Mouse (Mus musculus) embryo, embryonic 11.5 days (tissue): ENCODE data around the gene Htr5b.

Experiments used
- DNase-seq: peaks from one replicate; pipeline ENCODE4 v3.0.0-alpha.2; 2012; ENCODE audit warnings: low read depth, low spot score

The Htr5b gene

DNA sequence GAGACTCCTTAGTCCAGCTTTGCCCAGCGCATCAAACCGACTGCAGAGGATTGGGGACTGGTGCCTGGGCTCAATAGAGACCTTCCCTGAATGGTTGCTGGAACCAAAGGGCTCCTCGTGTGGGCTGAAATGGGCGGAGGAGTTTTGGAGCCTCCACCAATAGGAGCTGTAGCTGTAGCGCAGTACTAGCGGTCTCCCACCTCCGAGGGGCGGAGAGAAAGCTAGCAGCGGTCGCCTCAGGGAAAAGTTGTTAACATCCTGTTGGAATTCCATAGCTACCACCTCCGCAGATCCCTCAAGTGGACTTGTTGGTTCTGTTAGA is at the start of gene Htr5b:
Gene Htr5b (minus strand): TSS at position 67 of the 322 bp plus-strand sequence.
- peak; percentile 40 for DNase-seq

- DNase-seq, result no peak
Measured at GRCm38 (mm10) chr1:121577491-121577890, 49.2 kb upstream of the Htr5b start.

DNA sequence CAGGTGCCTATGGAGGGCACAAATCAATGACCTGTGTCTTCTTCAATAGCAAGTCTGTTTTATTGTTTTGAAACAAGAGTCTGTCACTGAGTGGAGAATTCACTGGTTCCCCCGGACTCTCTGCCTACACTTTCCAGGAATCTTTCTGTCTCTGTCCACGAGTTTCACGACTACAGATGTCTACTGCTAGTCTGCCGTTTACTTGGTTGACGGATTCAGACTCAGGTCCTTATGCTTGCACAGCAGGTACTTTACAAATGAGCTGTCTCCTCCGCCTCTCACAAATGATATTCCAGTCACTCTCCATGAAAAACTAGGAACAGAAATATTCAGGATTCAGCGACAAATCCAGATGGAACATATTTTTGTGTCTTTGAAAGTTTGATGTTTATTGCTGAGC is 42.3 kb upstream of the Htr5b start:
- no peak for DNase-seq

GRCm38 (mm10) chr1:121567521-121568489 is 39.5 kb upstream of the Htr5b start, which contains the start of gene Ddx18:
Gene Ddx18 (minus strand): TSS chr1:121567989.
- DNase-seq, result peak; percentile 91

- no peak for DNase-seq
Measured at GRCm38 (mm10) chr1:121557861-121558260, 29.6 kb upstream of the Htr5b start.

GRCm38 (mm10) chr1:121551457-121551835 is 23.2 kb upstream of the Htr5b start:
- no peak for DNase-seq

GRCm38 (mm10) chr1:121550801-121551456 is 22.7 kb upstream of the Htr5b start:
- no peak for DNase-seq

DNA sequence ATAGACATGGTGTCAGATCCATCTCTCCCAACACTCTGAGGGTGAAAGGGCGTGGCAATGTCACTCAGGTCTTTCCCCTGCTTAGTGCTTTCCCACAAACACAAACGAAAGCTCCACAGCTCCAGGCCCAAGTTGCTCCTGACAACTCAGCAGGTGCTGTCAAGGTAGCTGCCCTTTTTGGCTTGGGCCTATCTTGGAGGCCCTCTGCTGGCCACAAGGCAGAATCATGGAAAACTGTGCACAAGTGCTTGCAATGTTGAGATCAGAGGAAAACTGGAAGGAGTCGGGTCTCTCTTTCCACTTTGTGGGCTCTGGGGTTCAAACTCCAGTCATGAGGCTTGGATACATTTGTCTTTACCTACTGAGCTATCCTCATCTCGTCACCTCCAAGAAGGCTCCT is 21.2 kb upstream of the Htr5b start:
- no peak for DNase-seq

- DNase-seq, result no peak
Measured at GRCm38 (mm10) chr1:121548667-121549066, 20.4 kb upstream of the Htr5b start.

GRCm38 (mm10) chr1:121546844-121547243 is 18.6 kb upstream of the Htr5b start:
- no peak for DNase-seq

GRCm38 (mm10) chr1:121540361-121540760 is 12.1 kb upstream of the Htr5b start:
- DNase-seq, result no peak

DNA sequence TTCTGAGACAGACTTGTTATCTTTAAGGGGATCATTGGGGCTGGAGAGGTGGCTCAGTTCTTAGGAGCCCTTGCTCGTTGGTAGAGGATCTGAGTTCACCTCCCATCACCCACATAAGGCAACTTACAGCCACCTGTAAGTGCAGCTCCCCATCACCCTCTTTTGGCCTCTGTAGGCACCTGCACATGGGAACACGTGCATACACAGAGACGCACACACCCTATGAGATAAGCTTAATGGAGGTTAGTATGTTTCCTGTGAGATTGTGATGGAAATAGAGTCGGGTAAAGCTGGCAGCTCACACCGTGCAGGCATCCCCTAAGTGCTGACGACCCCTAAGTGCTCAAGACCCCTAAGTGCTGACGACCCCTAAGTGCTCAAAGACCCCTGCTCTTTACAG is 3.2 kb upstream of the Htr5b start:
- no peak for DNase-seq

DNA sequence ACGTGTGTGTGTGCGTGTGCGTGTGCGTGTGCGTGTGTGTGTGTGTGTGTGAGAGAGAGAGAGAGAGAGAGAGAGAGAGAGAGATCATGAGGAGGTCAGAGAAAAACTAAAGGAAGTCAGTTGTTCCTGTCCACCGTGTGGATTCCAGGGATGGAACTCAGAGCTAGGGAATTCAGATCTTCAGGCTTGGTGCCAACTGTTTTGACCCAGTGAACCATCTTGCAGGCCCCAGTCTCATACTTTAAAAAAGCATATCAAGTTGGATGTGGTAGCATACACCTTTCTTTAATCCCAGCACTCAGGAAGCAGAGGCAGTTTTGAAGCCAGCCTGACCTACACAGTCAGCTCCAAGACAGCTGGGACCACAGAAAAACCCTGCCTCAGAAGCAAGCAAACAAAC is 1.0 kb upstream of the Htr5b start:
- DNase-seq, result no peak

DNA sequence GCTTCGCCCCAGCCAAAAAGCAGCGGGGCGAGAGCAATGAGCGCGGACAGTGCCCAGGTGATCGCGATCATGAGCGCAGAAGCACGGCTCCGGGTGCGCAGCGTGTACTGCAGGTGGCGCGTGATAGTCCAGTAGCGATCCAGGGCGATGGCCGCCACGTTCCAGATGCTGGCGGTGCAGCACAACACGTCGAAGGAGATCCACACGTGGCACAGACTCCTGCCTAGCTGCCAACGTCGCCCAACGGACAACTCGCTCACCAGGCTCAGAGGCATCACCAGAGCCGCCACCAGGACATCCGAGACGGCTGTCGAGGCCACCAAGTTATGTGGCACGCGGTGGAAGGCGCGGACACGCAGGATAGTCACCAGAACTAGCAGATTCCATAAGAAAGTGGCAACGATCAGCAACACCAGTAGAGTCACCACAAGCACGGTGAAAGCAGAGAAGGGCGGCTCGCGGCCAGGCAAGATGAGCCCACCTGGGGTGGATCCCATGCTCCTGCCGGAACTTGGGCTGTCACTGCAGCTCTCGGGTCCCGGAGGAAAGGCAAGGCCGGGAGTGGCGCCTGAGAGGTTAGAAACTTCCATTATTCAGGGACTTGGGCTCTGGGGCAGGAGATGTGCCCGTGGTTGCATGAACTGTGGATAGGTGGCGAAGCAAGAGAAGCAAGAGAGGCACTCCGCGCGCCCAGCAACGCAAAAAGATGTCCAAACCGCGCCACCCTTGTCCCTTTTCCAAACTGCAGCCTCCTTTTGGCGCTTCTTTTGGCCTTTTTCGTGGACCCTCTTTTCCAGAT is 466 bp downstream of the Htr5b start:
- DNase-seq, result no peak

GRCm38 (mm10) chr1:121527061-121527460 is 1.2 kb downstream of the Htr5b start:
- DNase-seq, result no peak

- no peak for DNase-seq
Measured at GRCm38 (mm10) chr1:121518609-121519008, 9.7 kb downstream of the Htr5b start.

GRCm38 (mm10) chr1:121511966-121512365 is 16.3 kb downstream of the Htr5b start:
- no peak for DNase-seq

- DNase-seq, result no peak
Measured at GRCm38 (mm10) chr1:121511186-121511585, 17.1 kb downstream of the Htr5b start.

GRCm38 (mm10) chr1:121510420-121511140 is 17.7 kb downstream of the Htr5b start:
- DNase-seq, result no peak

GRCm38 (mm10) chr1:121508729-121509128 is 19.5 kb downstream of the Htr5b start:
- DNase-seq, result no peak

GRCm38 (mm10) chr1:121497093-121497492 is 31.2 kb downstream of the Htr5b start:
- no peak for DNase-seq
